Mouse (Mus musculus) intestine, embryonic 14.5 days (tissue): ENCODE data around the gene Tjp2. TPM values are rescaled to one million over a fixed set of nuclear protein-coding genes. Genes with fewer than 3 reads are reported as not detected.

Source experiments
- ATAC-seq: fragments of 200-750 bp; cut with Nextera tagmentation; replicated peaks from 2 replicates; pipeline ENCODE4 v1.8.0; 2017; ENCODE audit warnings: low read depth, moderate number of reproducible peaks, moderate TSS enrichment, moderate library complexity; ENCODE audit not compliant: low FRiP score, low TSS enrichment
- DNase-seq: peaks from one replicate; pipeline ENCODE4 v3.0.0-alpha.2; 2018; ENCODE audit warnings: low spot score
- H3K27ac ChIP-seq: fragments of 300-500 bp; sonication (generic); 2 replicates; pipeline ENCODE4 v1.5.1; 2014; ENCODE audit warnings: low read depth, mild to moderate bottlenecking, control low read depth
- H3K27me3 ChIP-seq: fragments of 300-500 bp; sonication (generic); replicated peaks from 2 replicates; pipeline ENCODE4 v1.6.1; 2014; ENCODE audit warnings: low read length, control low read depth; ENCODE audit not compliant: control insufficient read depth, insufficient read depth
- H3K36me3 ChIP-seq: fragments of 300-500 bp; sonication (generic); 2 replicates; pipeline ENCODE4 v1.6.1; 2014; ENCODE audit warnings: low read length, control low read depth; ENCODE audit not compliant: control insufficient read depth, insufficient read depth
- H3K4me1 ChIP-seq: fragments of 300-500 bp; sonication (generic); replicated peaks from 2 replicates; pipeline ENCODE4 v1.6.1; 2014; ENCODE audit warnings: low read length, control low read depth, mixed read lengths; ENCODE audit not compliant: control insufficient read depth, insufficient read depth
- H3K4me2 ChIP-seq: fragments of 300-500 bp; sonication (generic); 2 replicates; pipeline ENCODE4 v1.6.1; 2014; ENCODE audit warnings: low read length
- H3K4me3 ChIP-seq: fragments of 300-500 bp; sonication (generic); 2 replicates; pipeline ENCODE4 v1.5.1; 2014; ENCODE audit warnings: low read depth, low read length, control low read depth, mixed read lengths
- H3K9ac ChIP-seq: fragments of 300-500 bp; sonication (generic); 2 replicates; pipeline ENCODE4 v1.6.1; 2014; ENCODE audit warnings: mild to moderate bottlenecking, low read length
- H3K9me3 ChIP-seq: fragments of 300-500 bp; sonication (generic); 2 replicates; pipeline ENCODE4 v1.6.1; 2016; ENCODE audit warnings: low read length, control low read depth; ENCODE audit not compliant: control insufficient read depth
- WGBS: fragments of 180-500 bp; shearing (Covaris S2); extraction: QIAGEN DNeasy Blood & Tissue Kit; methylation state at CpG from one replicate; pipeline ENCODE4 v1.1.7; 2014; 5-methylcytosine and 5-hydroxymethylcytosine counted together
- polyA plus RNA-seq: library from polyadenylated mRNA; unstranded; fragments of >200 nt; fragmentation: Nextera tagmentation; extraction: Ambion mirVana; gene quantifications from 2 replicates; pipeline ENCODE4 v1.2.1, GENCODE M21; 2014

The Tjp2 gene
- polyA plus RNA-seq, 1 experiment from 2014 or later: 41.9 TPM

GRCm38 (mm10) chr19:24142621-24143061 lies 82.2 kb downstream of the Tjp2 start:
- no peaks in the 10 kb centered on the region for H3K4me1 ChIP-seq
- DNase-seq (no peak), ATAC-seq (no peak)
- no peak overlapping the region for H3K9ac ChIP-seq
- H3K36me3 ChIP-seq: no peaks in the 10 kb centered on the region
- H3K27me3 ChIP-seq: no peaks in the 10 kb centered on the region
- 0 out of 2 replicates have a peak, but pooled peaks cover 1% of the 10 kb centered on the region for H3K9me3 ChIP-seq
- 83% methylated on average over 12 of the region's 12 CpGs for WGBS
- H3K4me3 ChIP-seq: no peak overlapping the region
- H3K4me2 ChIP-seq: no peak overlapping the region
- H3K27ac ChIP-seq: no peak overlapping the region

- ATAC-seq (no peak), DNase-seq (no peak)
- no peaks in the 10 kb centered on the region for H3K36me3 ChIP-seq
- no peaks in the 10 kb centered on the region for H3K9me3 ChIP-seq
- 69% methylated on average over 3 of the region's 3 CpGs for WGBS
- H3K4me3 ChIP-seq: no peak overlapping the region
- no peak overlapping the region for H3K4me2 ChIP-seq
- no peak overlapping the region for H3K27ac ChIP-seq
- no peaks in the 10 kb centered on the region for H3K27me3 ChIP-seq
- no peak overlapping the region for H3K9ac ChIP-seq
- H3K4me1 ChIP-seq: peaks cover 3% of the 10 kb centered on the region; the same call in 1 of the 2 replicates
These were observed 84.5 kb downstream of the Tjp2 start for GRCm38 (mm10) chr19:24140298-24140697.

GRCm38 (mm10) chr19:24137392-24137791 lies 87.4 kb downstream of the Tjp2 start:
- 81% methylated on average over 4 of the region's 4 CpGs for WGBS
- no peak overlapping the region for H3K4me2 ChIP-seq
- peaks cover 6% of the 10 kb centered on the region; the same call in 1 of the 2 replicates for H3K4me1 ChIP-seq
- no peak overlapping the region for H3K4me3 ChIP-seq
- no peak for DNase-seq
- H3K36me3 ChIP-seq: no peaks in the 10 kb centered on the region
- H3K27me3 ChIP-seq: no peaks in the 10 kb centered on the region
- H3K9me3 ChIP-seq: no peaks in the 10 kb centered on the region
- no peak for ATAC-seq
- no peak overlapping the region for H3K27ac ChIP-seq
- H3K9ac ChIP-seq: no peak overlapping the region

GRCm38 (mm10) chr19:24134991-24135390 lies 89.8 kb downstream of the Tjp2 start:
- Histone ChIP-seq H3K9me3 (no peaks in the 10 kb centered on the region), H3K4me2 (peak overlapping the region; percentile 48), H3K4me3 (peak overlapping the region; percentile 20), H3K27me3 (no peaks in the 10 kb centered on the region), H3K4me1 (peaks cover 6% of the 10 kb centered on the region; the same call in 1 of the 2 replicates), H3K36me3 (peaks cover 19% of the 10 kb centered on the region), H3K9ac (no peak overlapping the region), H3K27ac (no peak overlapping the region)
- DNase-seq: no peak
- WGBS: 34% methylated on average over 10 of the region's 10 CpGs
- ATAC-seq: no peak

GRCm38 (mm10) chr19:24134144-24134911 lies 90.5 kb downstream of the Tjp2 start:
- Histone ChIP-seq H3K36me3 (peaks cover 24% of the 10 kb centered on the region), H3K27ac (no peak overlapping the region), H3K4me2 (peak overlapping the region; percentile 48), H3K4me1 (peaks cover 6% of the 10 kb centered on the region; the same call in 1 of the 2 replicates), H3K4me3 (peak overlapping the region; percentile 20), H3K9me3 (no peaks in the 10 kb centered on the region), H3K27me3 (no peaks in the 10 kb centered on the region), H3K9ac (no peak overlapping the region)
- 59% methylated on average over 16 of the region's 16 CpGs for WGBS
- ATAC-seq (no peak), DNase-seq (no peak)

GRCm38 (mm10) chr19:24123534-24124290 lies 101.1 kb downstream of the Tjp2 start:
- H3K27me3 ChIP-seq: no peaks in the 10 kb centered on the region
- H3K4me3 ChIP-seq: no peak overlapping the region
- H3K9ac ChIP-seq: no peak overlapping the region
- DNase-seq (no peak), ATAC-seq (no peak)
- H3K36me3 ChIP-seq: peaks cover 24% of the 10 kb centered on the region
- no peaks in the 10 kb centered on the region for H3K9me3 ChIP-seq
- H3K27ac ChIP-seq: no peak overlapping the region
- H3K4me1 ChIP-seq: peaks cover 4% of the 10 kb centered on the region; the same call in 1 of the 2 replicates
- 74% methylated on average over 8 of the region's 8 CpGs for WGBS
- no peak overlapping the region for H3K4me2 ChIP-seq

- Histone ChIP-seq H3K27ac (no peak overlapping the region), H3K36me3 (peaks cover 20% of the 10 kb centered on the region; the same call in 1 of the 2 replicates), H3K27me3 (no peaks in the 10 kb centered on the region), H3K4me2 (no peak overlapping the region), H3K9me3 (no peaks in the 10 kb centered on the region), H3K4me3 (no peak overlapping the region), H3K4me1 (peaks cover 4% of the 10 kb centered on the region; the same call in 1 of the 2 replicates), H3K9ac (no peak overlapping the region)
- ATAC-seq (no peak), DNase-seq (no peak)
- WGBS: 83% methylated on average over 6 of the region's 6 CpGs
These were observed 101.7 kb downstream of the Tjp2 start for GRCm38 (mm10) chr19:24123087-24123486.

GRCm38 (mm10) chr19:24122647-24123046 lies 102.2 kb downstream of the Tjp2 start:
- Histone ChIP-seq H3K27me3 (no peaks in the 10 kb centered on the region), H3K4me2 (no peak overlapping the region), H3K9me3 (no peaks in the 10 kb centered on the region), H3K36me3 (peaks cover 16% of the 10 kb centered on the region; the same call in 1 of the 2 replicates), H3K9ac (no peak overlapping the region), H3K4me1 (peaks cover 4% of the 10 kb centered on the region; the same call in 1 of the 2 replicates), H3K27ac (no peak overlapping the region), H3K4me3 (no peak overlapping the region)
- ATAC-seq (no peak), DNase-seq (no peak)
- 90% methylated on average over 9 of the region's 9 CpGs for WGBS
